In genomic region chr6:4748506-4748961, GRCm38 (mm10) we compare ENCODE assay signal across 8 mouse cellular contexts. TPM values are rescaled to one million over a fixed set of nuclear protein-coding genes. Genes with fewer than 3 reads are reported as not detected.
A peak's percentile ranks its signal among the peaks of the same experiment; 100 is the strongest.
DNase-seq lines count a peak whose midpoint lies in the region; ATAC-seq and TF ChIP-seq lines count a peak whose summit lies in the region.

No protein-coding gene starts in this region.

- peak overlapping the region; percentile 64 for H3K4me2 ChIP-seq in hindbrain, postnatal 0 days (ENCODE audit: low read depth, low read length)
- H3K4me2 ChIP-seq in stomach, embryonic 16.5 days (ENCODE audit: low read depth, low read length) = peak overlapping the region; percentile 69

- 0 out of 2 replicates have a peak, but pooled peaks cover 4% of the 10 kb centered on the region for H3K9me3 ChIP-seq in hindbrain, postnatal 0 days (ENCODE audit: low read length)
- H3K9me3 ChIP-seq in stomach, embryonic 16.5 days (replicated peaks; ENCODE audit: control insufficient read depth, low read length) = peaks cover 17% of the 10 kb centered on the region

- peak overlapping the region; percentile 16 for H3K4me3 ChIP-seq in embryonic fibroblast, embryonic 13.5 days (ENCODE audit: insufficient read depth, low read length)
- H3K4me3 ChIP-seq in hindbrain, postnatal 0 days (ENCODE audit: low read length) = peak overlapping the region; percentile 45
- H3K4me3 ChIP-seq in stomach, embryonic 16.5 days (replicated peaks; ENCODE audit: low read length) = peak overlapping the region; percentile 54

- ATAC-seq in hindbrain, postnatal 0 days = peak; percentile 31
- ATAC-seq in stomach, embryonic 16.5 days (ENCODE audit: insufficient read depth, low FRiP score) = no peak

- no peak for TF ChIP-seq POLR2A in embryonic fibroblast, embryonic 13.5 days (IDR thresholded peaks at IDR 0.05; ENCODE audit: low read depth, low read length)

- no peak overlapping the region for H3K27ac ChIP-seq in embryonic fibroblast, embryonic 13.5 days (ENCODE audit: insufficient read depth, low read length)
- H3K27ac ChIP-seq in hindbrain, postnatal 0 days = peak overlapping the region; percentile 60; the same call in 1 of the 2 replicates
- no peak overlapping the region; the same call in 1 of the 2 replicates for H3K27ac ChIP-seq in stomach, embryonic 16.5 days (ENCODE audit: low read length)

- TF ChIP-seq CTCF in embryonic fibroblast, embryonic 13.5 days (IDR thresholded peaks at IDR 0.05; ENCODE audit: borderline replicate concordance, insufficient read depth, low read length) = no peak
- no peak for TF ChIP-seq CTCF in hindbrain, postnatal 0 days (IDR thresholded peaks at IDR 0.05; ENCODE audit: low read depth)

- no peaks in the 10 kb centered on the region for H3K36me3 ChIP-seq in hindbrain, postnatal 0 days (ENCODE audit: insufficient read depth, low read length)
- no peaks in the 10 kb centered on the region for H3K36me3 ChIP-seq in stomach, embryonic 16.5 days (ENCODE audit: control insufficient read depth, insufficient read depth, low read length)

- no peaks in the 10 kb centered on the region for H3K27me3 ChIP-seq in hindbrain, postnatal 0 days (ENCODE audit: insufficient read depth, low read length)
- no peaks in the 10 kb centered on the region for H3K27me3 ChIP-seq in stomach, embryonic 16.5 days (ENCODE audit: control insufficient read depth, insufficient read depth, low read length)

- H3K9ac ChIP-seq in hindbrain, postnatal 0 days (replicated peaks; ENCODE audit: low read length) = 0 out of 2 replicates have a peak overlapping the region, but pooled peaks have one; percentile 33
- H3K9ac ChIP-seq in stomach, embryonic 16.5 days (ENCODE audit: low read length) = no peak overlapping the region

- H3K4me1 ChIP-seq in embryonic fibroblast, embryonic 13.5 days (ENCODE audit: control insufficient read depth, insufficient read depth, low read length) = no peaks in the 10 kb centered on the region
- no peaks in the 10 kb centered on the region for H3K4me1 ChIP-seq in hindbrain, postnatal 0 days (ENCODE audit: insufficient read depth, low read length)
- no peaks in the 10 kb centered on the region for H3K4me1 ChIP-seq in stomach, embryonic 16.5 days (ENCODE audit: control insufficient read depth, insufficient read depth, low read length)

- peak; percentile 9 for DNase-seq in kidney, adult 11 months
- no peak for DNase-seq in kidney, postnatal 25 days
- peak; percentile 45 for DNase-seq in adipocyte (ENCODE audit: low spot score)
- peak; percentile 68 for DNase-seq in hindbrain, postnatal 0 days (ENCODE audit: low spot score)
- peak; percentile 3 for DNase-seq in lung, postnatal 14 days
- DNase-seq in cerebellum, postnatal 4 days (ENCODE audit: low spot score in 2 of 2) = no peak

- WGBS in hindbrain, postnatal 0 days = 50% methylated on average over 15 of the region's 15 CpGs
- WGBS in stomach, embryonic 16.5 days = 55% methylated on average over 15 of the region's 15 CpGs

RNA-seq across cellular contexts. Expression of gene Peg10, which starts 1.4 kb away (rescaled TPM):
- polyA plus RNA-seq in embryonic fibroblast, embryonic 13.5 days (2011; ENCODE audit: insufficient read length, low read depth, missing spikeins) = 19.2 and 22.9 TPM in 2 replicates
- 58.1 and 59.6 TPM in 2 replicates for total RNA-seq in hindbrain, postnatal 0 days (2014; rRNA removed)
- 3.9 and 4.0 TPM in 2 replicates for polyA plus RNA-seq in hindbrain, postnatal 0 days (2015; fragmentation: Nextera tagmentation; extraction: Ambion mirVana)
- polyA plus RNA-seq in stomach, embryonic 16.5 days (2015; fragmentation: Nextera tagmentation; extraction: Ambion mirVana) = 2.9 and 4.7 TPM in 2 replicates

RNA-seq across cellular contexts. Expression of gene Sgce, which starts 1.5 kb away (rescaled TPM):
- 65.1 and 73.8 TPM in 2 replicates for polyA plus RNA-seq in embryonic fibroblast, embryonic 13.5 days (2011; ENCODE audit: insufficient read length, low read depth, missing spikeins)
- total RNA-seq in hindbrain, postnatal 0 days (2014; rRNA removed) = 25.5 and 29.7 TPM in 2 replicates
- 46.2 and 51.3 TPM in 2 replicates for polyA plus RNA-seq in hindbrain, postnatal 0 days (2015; fragmentation: Nextera tagmentation; extraction: Ambion mirVana)
- 69.6 and 73.2 TPM in 2 replicates for polyA plus RNA-seq in stomach, embryonic 16.5 days (2015; fragmentation: Nextera tagmentation; extraction: Ambion mirVana)

Comparison
In these comparisons a context has a peak if more than half of its experiments do, and no peak if none do; other contexts are left out.
1. DNase-seq: peak in kidney, adult 11 months (single experiment), adipocyte (single experiment), hindbrain, postnatal 0 days (single experiment) and lung, postnatal 14 days (single experiment); none in kidney, postnatal 25 days (0 of 2) and cerebellum, postnatal 4 days (0 of 2).
2. Peak in every context shown above with its lines, with median percentiles within 50 percentile points of each other: H3K4me3 ChIP-seq.